Mouse (Mus musculus) heart, embryonic 11.5 days (tissue): ENCODE data around the gene Stmnd1. TPM values are rescaled to one million over a fixed set of nuclear protein-coding genes. Genes with fewer than 3 reads are reported as not detected.
A peak's percentile ranks its signal among the peaks of the same experiment; 100 is the strongest.
"Not testable (repeated sequence)": the region's sequence is repeated elsewhere in the genome, so short reads cannot be mapped to it uniquely, and the experiment has no call there.

Experiments
- ATAC-seq: fragments of 200-750 bp; cut with Nextera tagmentation; replicated peaks from 2 replicates; pipeline ENCODE4 v1.8.0; 2017; ENCODE audit warnings: moderate library complexity; ENCODE audit not compliant: insufficient number of reproducible peaks, low FRiP score, low TSS enrichment
- H3K27ac ChIP-seq: fragments of 300-500 bp; sonication (generic); 2 replicates; pipeline ENCODE4 v1.5.1; 2014; ENCODE audit warnings: mild to moderate bottlenecking, low read depth, low read length
- H3K27me3 ChIP-seq: fragments of 300-500 bp; sonication (generic); 2 replicates; pipeline ENCODE4 v1.6.1; 2014; ENCODE audit warnings: mild to moderate bottlenecking, low read length, mixed read lengths; ENCODE audit not compliant: control insufficient read depth, insufficient read depth
- H3K36me3 ChIP-seq: fragments of 300-500 bp; sonication (generic); 2 replicates; pipeline ENCODE4 v1.6.1; 2014; ENCODE audit warnings: mild to moderate bottlenecking, low read length, moderate library complexity, mixed read lengths; ENCODE audit not compliant: control insufficient read depth, insufficient read depth
- H3K4me1 ChIP-seq: fragments of 300-500 bp; sonication (generic); 2 replicates; pipeline ENCODE4 v1.6.1; 2014; ENCODE audit warnings: low read length; ENCODE audit not compliant: control insufficient read depth, insufficient read depth
- H3K4me2 ChIP-seq: fragments of 300-500 bp; sonication (generic); 2 replicates; pipeline ENCODE4 v1.6.1; 2014; ENCODE audit warnings: mild to moderate bottlenecking, moderate library complexity
- H3K4me3 ChIP-seq: fragments of 300-500 bp; sonication (generic); 2 replicates; pipeline ENCODE4 v1.5.1; 2014; ENCODE audit warnings: low read depth, low read length
- H3K9ac ChIP-seq: fragments of 300-500 bp; sonication (generic); 2 replicates; pipeline ENCODE4 v1.6.1; 2014; ENCODE audit warnings: mild to moderate bottlenecking, low read depth, low read length, moderate library complexity
- H3K9me3 ChIP-seq: fragments of 300-500 bp; sonication (generic); replicated peaks from 2 replicates; pipeline ENCODE4 v1.6.1; 2016; ENCODE audit warnings: low read length; ENCODE audit not compliant: control insufficient read depth
- WGBS: fragments of 180-500 bp; shearing (Covaris S2); extraction: QIAGEN DNeasy Blood & Tissue Kit; methylation state at CpG from one replicate; pipeline ENCODE4 v1.1.7; 2014; ENCODE audit not compliant: insufficient replicate concordance; 5-methylcytosine and 5-hydroxymethylcytosine counted together
- polyA plus RNA-seq: library from polyadenylated mRNA; unstranded; fragments of >200 nt; fragmentation: Nextera tagmentation; extraction: Ambion mirVana; gene quantifications from 2 replicates; pipeline ENCODE4 v1.2.1, GENCODE M21; 2014

Stmnd1 gene
- polyA plus RNA-seq = 0.72 TPM in 1 of 2 replicates, not detected in the other

GRCm38 (mm10) chr13:46273453-46274110, at the start of gene Stmnd1:
Gene Stmnd1 (plus strand): TSS chr13:46273721.
- 0 out of 2 replicates have a peak, but pooled peaks have one; percentile 31 for ATAC-seq
- Histone ChIP-seq H3K4me2 (peak within 1 kb of the TSS; percentile 68), H3K27ac (peak within 1 kb of the TSS; percentile 29; the same call in 1 of the 2 replicates)

GRCm38 (mm10) chr13:46226956-46227355, 46.6 kb upstream of the Stmnd1 start:
- no peaks in the 10 kb centered on the region for H3K36me3 ChIP-seq
- no peak overlapping the region for H3K4me3 ChIP-seq
- H3K9ac ChIP-seq = no peak overlapping the region
- ATAC-seq = no peak
- no peak overlapping the region for H3K4me2 ChIP-seq
- no peaks in the 10 kb centered on the region for H3K9me3 ChIP-seq
- H3K27me3 ChIP-seq = no peaks in the 10 kb centered on the region
- 37% methylated on average over 2 of the region's 2 CpGs for WGBS
- H3K27ac ChIP-seq = no peak overlapping the region
- no peaks in the 10 kb centered on the region for H3K4me1 ChIP-seq

More at GRCm38 (mm10) chr13:46273453-46274110, at the start of gene Stmnd1:
- Histone ChIP-seq H3K9me3 (no peaks in the 10 kb centered on the region), H3K9ac (peak within 1 kb of the TSS; percentile 34; the same call in 1 of the 2 replicates), H3K36me3 (no peaks in the 10 kb centered on the region), H3K4me3 (peak within 1 kb of the TSS; percentile 35), H3K4me1 (peaks cover 11% of the 10 kb centered on the region), H3K27me3 (no peaks in the 10 kb centered on the region)
- 11% methylated on average over 7 of the region's 8 CpGs for WGBS

GRCm38 (mm10) chr13:46227486-46227885, 46.0 kb upstream of the Stmnd1 start:
- H3K4me2 ChIP-seq = no peak overlapping the region
- no peaks in the 10 kb centered on the region for H3K36me3 ChIP-seq
- 77% methylated on average over 4 of the region's 4 CpGs for WGBS
- no peaks in the 10 kb centered on the region for H3K27me3 ChIP-seq
- H3K9me3 ChIP-seq = no peaks in the 10 kb centered on the region
- no peak overlapping the region for H3K9ac ChIP-seq
- no peaks in the 10 kb centered on the region for H3K4me1 ChIP-seq
- ATAC-seq = no peak
- no peak overlapping the region for H3K27ac ChIP-seq
- no peak overlapping the region for H3K4me3 ChIP-seq

- WGBS = 82% methylated on average over 1 of the region's 1 CpGs
- not testable (repeated sequence) for H3K27me3 ChIP-seq, H3K9me3 ChIP-seq, ATAC-seq, H3K9ac ChIP-seq, H3K36me3 ChIP-seq, H3K4me1 ChIP-seq, H3K4me2 ChIP-seq, H3K27ac ChIP-seq, H3K4me3 ChIP-seq
Observed at GRCm38 (mm10) chr13:46228750-46229149, 44.8 kb upstream of the Stmnd1 start.

- no peak for ATAC-seq
Observed at GRCm38 (mm10) chr13:46231514-46232085, 41.9 kb upstream of the Stmnd1 start.

GRCm38 (mm10) chr13:46237723-46238349, 35.7 kb upstream of the Stmnd1 start:
- no peak for ATAC-seq
- H3K4me2 ChIP-seq = no peak overlapping the region
- H3K27ac ChIP-seq = no peak overlapping the region
- H3K9ac ChIP-seq = no peak overlapping the region
- no peaks in the 10 kb centered on the region for H3K9me3 ChIP-seq
- no peaks in the 10 kb centered on the region for H3K36me3 ChIP-seq
- H3K27me3 ChIP-seq = no peaks in the 10 kb centered on the region
- H3K4me3 ChIP-seq = no peak overlapping the region
- H3K4me1 ChIP-seq = no peaks in the 10 kb centered on the region
- 71% methylated on average over 7 of the region's 7 CpGs for WGBS

More at GRCm38 (mm10) chr13:46231514-46232085, 41.9 kb upstream of the Stmnd1 start:
- 78% methylated on average over 5 of the region's 5 CpGs for WGBS
- Histone ChIP-seq H3K9ac (no peak overlapping the region), H3K4me1 (no peaks in the 10 kb centered on the region), H3K27ac (no peak overlapping the region), H3K27me3 (no peaks in the 10 kb centered on the region), H3K9me3 (no peaks in the 10 kb centered on the region), H3K36me3 (no peaks in the 10 kb centered on the region), H3K4me3 (no peak overlapping the region), H3K4me2 (no peak overlapping the region)

- Histone ChIP-seq H3K9ac (no peak overlapping the region), H3K9me3 (no peaks in the 10 kb centered on the region)
- ATAC-seq = no peak
Observed at GRCm38 (mm10) chr13:46238796-46239195, 34.7 kb upstream of the Stmnd1 start.

GRCm38 (mm10) chr13:46241391-46242188, 31.9 kb upstream of the Stmnd1 start:
- Histone ChIP-seq H3K27me3 (no peaks in the 10 kb centered on the region), H3K4me2 (no peak overlapping the region), H3K9ac (no peak overlapping the region), H3K9me3 (no peaks in the 10 kb centered on the region), H3K27ac (no peak overlapping the region), H3K4me1 (no peaks in the 10 kb centered on the region), H3K36me3 (no peaks in the 10 kb centered on the region), H3K4me3 (no peak overlapping the region)
- no peak for ATAC-seq
- 76% methylated on average over 9 of the region's 9 CpGs for WGBS

More at GRCm38 (mm10) chr13:46238796-46239195, 34.7 kb upstream of the Stmnd1 start:
- H3K27me3 ChIP-seq = no peaks in the 10 kb centered on the region
- 85% methylated on average over 7 of the region's 7 CpGs for WGBS
- H3K36me3 ChIP-seq = no peaks in the 10 kb centered on the region
- no peak overlapping the region for H3K4me3 ChIP-seq
- no peak overlapping the region for H3K27ac ChIP-seq
- H3K4me2 ChIP-seq = no peak overlapping the region
- H3K4me1 ChIP-seq = no peaks in the 10 kb centered on the region
